Mouse (Mus musculus) kidney, adult 2 months (tissue): ENCODE measurements around the gene Nle1.

Experiments used
- CTCF ChIP-seq: fragments of 200-500 bp; conservative IDR thresholded peaks from 2 replicates; pipeline ENCODE4 v1.5.1; 2011; ENCODE audit warnings: low read depth, mild to moderate bottlenecking, control low read depth, low read length, moderate library complexity, mixed read lengths; ENCODE audit not compliant: insufficient read depth, insufficient read length
- POLR2A ChIP-seq: fragments of 200-500 bp; IDR thresholded peaks from one replicate; pipeline ENCODE4 v1.6.1; 2011; ENCODE audit warnings: low read depth, low read length, control low read depth

DNA sequence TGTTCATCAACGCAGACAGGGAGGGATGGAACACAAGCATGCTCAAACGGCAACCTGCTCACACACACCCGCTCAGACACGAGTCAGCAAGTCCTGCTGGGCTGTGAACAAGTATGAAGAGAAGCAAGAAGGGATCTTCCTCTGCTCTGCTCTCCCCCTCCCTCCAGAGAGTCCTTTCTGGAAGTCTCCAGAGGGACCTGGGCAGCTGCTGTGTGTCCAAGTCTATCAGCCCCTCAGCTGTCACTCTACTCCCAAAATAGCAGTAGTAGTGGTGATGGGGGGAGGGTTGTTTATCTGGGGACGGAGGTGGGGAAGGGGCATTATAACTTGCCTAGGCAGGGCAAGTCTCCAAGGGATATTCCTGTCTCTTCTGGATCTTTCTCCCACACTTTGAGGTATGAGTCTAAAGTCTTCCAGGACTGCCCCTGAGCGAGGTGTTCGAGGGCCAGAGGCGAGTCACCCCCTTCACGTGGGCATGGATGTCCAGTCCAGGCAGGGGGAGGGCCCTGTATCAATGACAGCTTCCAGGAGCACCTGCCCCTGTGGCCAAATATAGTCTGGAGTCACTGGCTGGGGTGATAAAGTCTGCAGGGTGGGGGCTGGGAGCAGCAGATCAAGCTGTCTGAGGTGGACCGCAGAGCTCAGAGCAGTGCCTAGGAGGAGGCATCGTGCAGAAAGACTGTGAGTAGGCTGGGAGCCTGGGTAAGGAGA, 2.6 kb upstream of the Nle1 start:
- TF ChIP-seq POLR2A (no peak), CTCF (no peak)
